Mouse (Mus musculus): ENCODE measurements around the gene Olfr718-ps1.

- no peak for TF ChIP-seq CHD2 (IDR thresholded peaks at IDR 0.05; ENCODE audit: low read depth, low read length)
- no peak for TF ChIP-seq ZC3H11A (IDR thresholded peaks at IDR 0.05; ENCODE audit: borderline replicate concordance, low read depth, low read length)
Measured at GRCm38 (mm10) chr5:143127837-143128236, 19.5 kb downstream of the Olfr718-ps1 start.
